Mouse (Mus musculus): Measurements from ENCODE around the gene Cdk18. TPM values are rescaled to one million over a fixed set of nuclear protein-coding genes. Genes with fewer than 3 reads are reported as not detected.

Gene Cdk18
- polyA plus RNA-seq, 1 experiment, result 133 TPM

DNA sequence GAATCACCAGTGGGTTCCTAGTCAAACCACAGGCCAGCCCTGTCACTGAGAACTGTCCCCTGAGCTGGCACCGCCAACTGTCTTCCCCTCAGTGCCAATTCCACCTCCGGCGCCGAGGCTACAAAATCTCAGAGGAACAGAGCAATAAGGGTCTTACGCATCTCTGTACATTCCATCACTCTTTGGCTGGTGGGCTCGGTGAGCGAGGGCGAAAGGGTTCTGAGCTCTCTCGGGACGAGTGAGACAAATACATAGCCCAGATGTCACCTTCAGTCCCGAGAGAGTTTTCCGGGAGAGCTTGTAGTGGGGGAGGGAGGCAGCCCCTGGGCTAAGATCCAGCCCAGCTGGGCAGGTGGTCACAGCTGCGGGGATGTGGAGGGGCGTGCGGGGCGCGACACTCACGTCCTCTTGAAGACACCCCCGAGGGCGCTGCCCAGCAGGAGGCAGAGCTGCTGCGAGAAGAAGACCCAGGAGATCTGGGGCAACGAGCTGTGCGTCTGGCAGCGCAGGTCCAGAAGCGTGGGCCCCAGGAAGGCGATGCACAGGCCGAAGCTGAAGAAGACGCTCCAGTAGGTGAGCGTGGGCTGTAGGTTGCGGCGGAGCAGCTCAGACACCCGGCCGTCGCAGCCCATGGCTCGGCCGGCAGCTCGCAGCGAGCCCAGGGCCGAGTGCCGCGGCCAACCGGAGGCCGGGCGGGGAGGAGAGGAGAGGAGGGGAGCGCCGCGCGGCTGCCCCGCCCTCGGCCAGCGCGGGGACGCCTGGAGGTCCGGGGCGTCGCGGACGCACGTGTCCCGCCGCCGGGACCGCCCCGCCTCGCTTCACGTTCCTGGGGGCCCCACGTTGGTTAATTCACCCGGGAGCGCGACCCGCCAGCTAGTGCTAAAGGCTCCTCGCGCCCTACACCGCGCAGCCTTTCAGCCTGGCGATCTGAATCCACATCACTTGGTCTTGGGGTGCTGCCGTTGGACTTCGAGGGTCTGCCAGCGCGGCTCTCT lies 71.9 kb downstream of the Cdk18 start, which contains the start of gene Mfsd4a:
Gene Mfsd4a (minus strand): TSS at position 802 of the 995 bp plus-strand sequence.
- 0 out of 2 replicates have a peak, but pooled peaks have one; percentile 25 for TF ChIP-seq POLR2A (IDR thresholded peaks at IDR 0.05; ENCODE audit: low read depth, low read length)
- no peak for TF ChIP-seq CTCF (IDR thresholded peaks at IDR 0.05; ENCODE audit: extremely low read depth, insufficient read length, insufficient replicate concordance, low read depth, low read length)
- no peaks in the 10 kb centered on the region for H3K27me3 ChIP-seq (ENCODE audit: control insufficient read depth, insufficient read depth, low read length)
- 3% methylated on average over 79 of the region's 80 CpGs for WGBS
- H3K4me3 ChIP-seq (ENCODE audit: low read depth, low read length), result peak within 1 kb of the TSS; percentile 67
- no peaks in the 10 kb centered on the region for H3K36me3 ChIP-seq (ENCODE audit: control insufficient read depth, insufficient read depth, low read length)
- peaks cover 14% of the 10 kb centered on the region; the same call in 1 of the 2 replicates for H3K4me1 ChIP-seq (ENCODE audit: control insufficient read depth, insufficient read depth, insufficient read length, low read length)
- H3K27ac ChIP-seq (ENCODE audit: insufficient read depth, low read depth, low read length), result no peak within 1 kb of the TSS

DNA sequence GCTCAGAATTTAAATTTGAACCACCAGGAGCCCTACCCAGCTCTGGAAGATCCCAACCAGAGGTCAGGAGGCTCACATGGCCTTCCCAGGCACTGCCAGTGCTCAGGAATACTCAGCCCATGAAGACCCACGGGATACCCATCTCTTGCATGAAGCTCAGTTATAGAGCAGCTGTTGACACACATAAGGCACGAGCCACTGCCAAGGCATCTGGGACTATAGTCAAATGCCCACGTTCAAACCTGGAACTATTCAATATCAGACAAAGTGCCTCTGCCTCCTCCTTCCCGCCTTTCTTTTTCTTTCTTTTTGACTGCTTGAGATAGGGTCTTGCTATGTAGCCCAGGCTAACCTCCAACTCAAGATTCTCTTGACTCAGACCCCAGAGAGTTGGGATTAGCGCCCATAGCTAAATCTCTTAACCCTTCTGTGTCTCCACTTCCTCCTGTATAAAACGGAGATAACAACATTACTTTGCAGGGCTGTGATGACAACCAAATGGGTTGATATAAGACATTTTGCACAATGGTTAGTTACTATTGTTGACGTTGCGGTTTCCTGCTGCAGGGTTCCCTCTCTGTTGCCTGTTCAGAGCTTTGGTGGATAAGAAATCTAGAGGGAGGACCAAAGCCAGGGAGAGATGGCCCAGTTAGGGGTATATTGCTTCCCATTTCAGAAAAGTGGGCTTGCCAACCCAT lies 73.9 kb downstream of the Cdk18 start:
- TF ChIP-seq CTCF (IDR thresholded peaks at IDR 0.05; ENCODE audit: extremely low read depth, insufficient read length, insufficient replicate concordance, low read depth, low read length) (no peak), POLR2A (IDR thresholded peaks at IDR 0.05; ENCODE audit: low read depth, low read length) (no peak)
- H3K27ac ChIP-seq (ENCODE audit: insufficient read depth, low read depth, low read length), result no peak overlapping the region
- no peaks in the 10 kb centered on the region for H3K36me3 ChIP-seq (ENCODE audit: control insufficient read depth, insufficient read depth, low read length)
- WGBS, result 87% methylated on average over 8 of the region's 8 CpGs
- H3K27me3 ChIP-seq (ENCODE audit: control insufficient read depth, insufficient read depth, low read length), result no peaks in the 10 kb centered on the region
- H3K4me3 ChIP-seq (ENCODE audit: low read depth, low read length), result no peak overlapping the region
- peaks cover 31% of the 10 kb centered on the region for H3K4me1 ChIP-seq (ENCODE audit: control insufficient read depth, insufficient read depth, insufficient read length, low read length)

DNA sequence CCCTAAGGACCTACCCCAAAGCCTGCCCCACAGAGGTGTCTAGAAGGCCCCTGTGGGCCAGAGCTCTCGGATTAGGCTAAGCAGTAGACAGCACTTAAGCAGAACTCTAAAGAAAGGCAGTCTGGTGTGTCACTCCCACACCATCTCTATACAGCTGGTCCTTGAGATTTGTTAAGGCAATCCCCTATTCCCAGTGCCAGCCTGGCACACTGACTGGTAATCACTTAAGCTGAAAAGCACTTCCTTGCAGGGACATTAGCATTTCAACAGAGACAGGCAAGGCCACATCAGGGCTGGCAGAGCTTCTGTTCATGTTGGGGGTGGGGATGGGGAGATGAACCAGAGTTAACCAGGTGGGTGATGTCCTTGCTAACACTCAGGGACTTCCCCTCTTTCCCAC lies 74.5 kb downstream of the Cdk18 start:
- 78% methylated on average over 1 of the region's 1 CpGs for WGBS

DNA sequence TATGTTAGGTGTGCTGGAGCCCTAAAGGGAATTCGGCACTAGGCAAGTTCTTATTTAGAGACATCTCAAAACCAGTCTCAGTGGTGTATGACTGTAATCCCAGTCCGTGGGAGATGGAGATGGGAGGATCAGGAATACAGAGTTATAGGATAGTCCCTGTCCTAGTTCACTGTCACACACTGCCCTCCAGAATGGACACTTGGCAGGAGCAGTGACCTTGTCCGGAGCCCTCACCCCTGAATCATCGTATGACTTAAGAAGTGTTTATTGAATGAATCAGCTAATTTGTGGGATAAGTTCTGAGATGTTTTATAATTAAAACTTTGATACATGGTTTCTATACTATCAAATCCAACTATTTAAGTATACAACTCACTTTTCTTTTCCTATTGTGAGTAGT lies 76.4 kb downstream of the Cdk18 start:
- H3K4me3 ChIP-seq (ENCODE audit: low read depth, low read length), result no peak overlapping the region
- 85% methylated on average over 4 of the region's 4 CpGs for WGBS
- peaks cover 41% of the 10 kb centered on the region for H3K4me1 ChIP-seq (ENCODE audit: control insufficient read depth, insufficient read depth, insufficient read length, low read length)
- no peaks in the 10 kb centered on the region for H3K36me3 ChIP-seq (ENCODE audit: control insufficient read depth, insufficient read depth, low read length)
- TF ChIP-seq CTCF (IDR thresholded peaks at IDR 0.05; ENCODE audit: extremely low read depth, insufficient read length, insufficient replicate concordance, low read depth, low read length) (no peak), POLR2A (IDR thresholded peaks at IDR 0.05; ENCODE audit: low read depth, low read length) (no peak)
- no peak overlapping the region for H3K27ac ChIP-seq (ENCODE audit: insufficient read depth, low read depth, low read length)
- H3K27me3 ChIP-seq (ENCODE audit: control insufficient read depth, insufficient read depth, low read length), result no peaks in the 10 kb centered on the region

More for the DNA sequence above, 74.5 kb downstream of the Cdk18 start:
- no peak for TF ChIP-seq POLR2A (IDR thresholded peaks at IDR 0.05; ENCODE audit: low read depth, low read length)
- TF ChIP-seq CTCF (IDR thresholded peaks at IDR 0.05; ENCODE audit: extremely low read depth, insufficient read length, insufficient replicate concordance, low read depth, low read length), result no peak
- H3K36me3 ChIP-seq (ENCODE audit: control insufficient read depth, insufficient read depth, low read length), result no peaks in the 10 kb centered on the region
- no peak overlapping the region for H3K4me3 ChIP-seq (ENCODE audit: low read depth, low read length)
- H3K27ac ChIP-seq (ENCODE audit: insufficient read depth, low read depth, low read length), result no peak overlapping the region
- H3K4me1 ChIP-seq (ENCODE audit: control insufficient read depth, insufficient read depth, insufficient read length, low read length), result peaks cover 33% of the 10 kb centered on the region
- H3K27me3 ChIP-seq (ENCODE audit: control insufficient read depth, insufficient read depth, low read length), result no peaks in the 10 kb centered on the region

Other genes starting within 250 kb of the Cdk18 start
- 0.53 and 1.5 TPM in 2 replicates for gene Nucks1, start 229.2 kb downstream of the Cdk18 start, polyA plus RNA-seq (2012; rRNA removed)
- gene Slc45a3, start 176.7 kb downstream of the Cdk18 start, polyA plus RNA-seq (2012; rRNA removed), result 2.1 and 10.7 TPM in 2 replicates
- 8.0 and 16.6 TPM in 2 replicates for gene Elk4, start 132.1 kb downstream of the Cdk18 start, polyA plus RNA-seq (2012; rRNA removed)
- gene Mfsd4a, start 71.6 kb downstream of the Cdk18 start, polyA plus RNA-seq (2012; rRNA removed), result 14.0 and 28.0 TPM in 2 replicates
- gene Lemd1, start 51.7 kb upstream of the Cdk18 start, polyA plus RNA-seq (2012; rRNA removed), result 0.09 and 0.10 TPM in 2 replicates
- gene AC124108.1, start 51.8 kb upstream of the Cdk18 start, polyA plus RNA-seq (2012; rRNA removed), result not detected in 2 replicates
- not detected in 2 replicates for gene Gm10188, start 90.1 kb upstream of the Cdk18 start, polyA plus RNA-seq (2012; rRNA removed)
- gene Klhdc8a, start 158.9 kb upstream of the Cdk18 start, polyA plus RNA-seq (2012; rRNA removed), result 0.75 and 1.5 TPM in 2 replicates
- gene Nuak2, start 176.4 kb upstream of the Cdk18 start, polyA plus RNA-seq (2012; rRNA removed), result 24.3 and 99.9 TPM in 2 replicates